Mouse (Mus musculus): ENCODE measurements around the gene Grik4.
"Not testable (repeated sequence)": the region's sequence is repeated elsewhere in the genome, so short reads cannot be mapped to it uniquely, and the experiment has no call there.

Gene Grik4

GRCm38 (mm10) chr9:42943781-42944535 is at the start of gene Grik4:
Gene Grik4, minus strand, starts transcription at chr9:42944493.
- DNase-seq (ENCODE audit: low read depth, low spot score) = no peak

GRCm38 (mm10) chr9:42993659-42994058 is 49.4 kb upstream of the Grik4 start:
- DNase-seq (ENCODE audit: low read depth, low spot score) = no peak

GRCm38 (mm10) chr9:42987988-42988387 is 43.7 kb upstream of the Grik4 start:
- no peak for DNase-seq (ENCODE audit: low read depth, low spot score)

GRCm38 (mm10) chr9:42968894-42969521 is 24.7 kb upstream of the Grik4 start:
- DNase-seq (ENCODE audit: low read depth, low spot score) = no peak

GRCm38 (mm10) chr9:42967731-42968130 is 23.4 kb upstream of the Grik4 start:
- no peak for DNase-seq (ENCODE audit: low read depth, low spot score)

GRCm38 (mm10) chr9:42964809-42965208 is 20.5 kb upstream of the Grik4 start:
- not testable (repeated sequence) for DNase-seq (ENCODE audit: low read depth, low spot score)

GRCm38 (mm10) chr9:42964366-42964765 is 20.1 kb upstream of the Grik4 start:
- DNase-seq (ENCODE audit: low read depth, low spot score) = no peak

- DNase-seq (ENCODE audit: low read depth, low spot score) = no peak
These were observed 18.2 kb upstream of the Grik4 start for GRCm38 (mm10) chr9:42962506-42962905.

- no peak for DNase-seq (ENCODE audit: low read depth, low spot score)
These were observed 14.1 kb upstream of the Grik4 start for GRCm38 (mm10) chr9:42958401-42958800.

- no peak for DNase-seq (ENCODE audit: low read depth, low spot score)
These were observed 4.1 kb upstream of the Grik4 start for GRCm38 (mm10) chr9:42948381-42948780.

- DNase-seq (ENCODE audit: low read depth, low spot score) = no peak
These were observed 881 bp upstream of the Grik4 start for GRCm38 (mm10) chr9:42945174-42945573.

- peak; percentile 43 for DNase-seq (ENCODE audit: low read depth, low spot score)
These were observed 278 bp upstream of the Grik4 start for GRCm38 (mm10) chr9:42944536-42945006.

- no peak for DNase-seq (ENCODE audit: low read depth, low spot score)
These were observed 1.2 kb downstream of the Grik4 start for GRCm38 (mm10) chr9:42943057-42943529.

- DNase-seq (ENCODE audit: low read depth, low spot score) = no peak
These were observed 2.1 kb downstream of the Grik4 start for GRCm38 (mm10) chr9:42942148-42942547.

- DNase-seq (ENCODE audit: low read depth, low spot score) = no peak
These were observed 12.1 kb downstream of the Grik4 start for GRCm38 (mm10) chr9:42932146-42932545.

GRCm38 (mm10) chr9:42927498-42927897 is 16.8 kb downstream of the Grik4 start:
- DNase-seq (ENCODE audit: low read depth, low spot score) = no peak

- no peak for DNase-seq (ENCODE audit: low read depth, low spot score)
These were observed 17.7 kb downstream of the Grik4 start for GRCm38 (mm10) chr9:42926564-42926963.

- DNase-seq (ENCODE audit: low read depth, low spot score) = no peak
These were observed 22.5 kb downstream of the Grik4 start for GRCm38 (mm10) chr9:42921830-42922229.

- DNase-seq (ENCODE audit: low read depth, low spot score) = no peak
These were observed 24.1 kb downstream of the Grik4 start for GRCm38 (mm10) chr9:42920190-42920589.

- DNase-seq (ENCODE audit: low read depth, low spot score) = no peak
These were observed 26.4 kb downstream of the Grik4 start for GRCm38 (mm10) chr9:42917911-42918310.

GRCm38 (mm10) chr9:42913201-42913600 is 31.1 kb downstream of the Grik4 start:
- no peak for DNase-seq (ENCODE audit: low read depth, low spot score)

- DNase-seq (ENCODE audit: low read depth, low spot score) = no peak
These were observed 35.5 kb downstream of the Grik4 start for GRCm38 (mm10) chr9:42908657-42909313.

Data from retina, adult 2 months (tissue).